Mouse (Mus musculus): ENCODE data around the gene Ikzf2.

Ikzf2 gene

DNA sequence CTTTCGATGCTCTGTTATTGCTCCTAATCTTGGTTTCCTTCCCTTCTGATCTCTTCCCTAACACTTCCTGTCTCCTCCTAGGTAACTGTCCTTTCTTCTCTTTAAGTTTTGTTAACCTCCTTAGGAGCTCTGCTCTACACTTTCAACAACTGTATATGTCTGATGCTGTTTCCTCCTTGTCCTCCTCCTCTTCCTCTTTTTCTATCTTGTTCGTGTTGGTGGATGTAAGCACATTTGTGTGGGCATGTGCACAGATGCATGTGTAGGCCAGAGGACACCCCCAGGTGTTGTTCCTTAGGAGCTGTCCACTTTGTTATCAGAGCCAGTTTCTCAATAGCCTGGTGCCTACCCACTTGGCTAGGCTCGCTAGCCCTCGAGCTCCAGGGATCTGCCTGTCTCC lies 169.0 kb downstream of the Ikzf2 start:
- in situ Hi-C loops (cut with MseI, MboI) = no loop called here

DNA sequence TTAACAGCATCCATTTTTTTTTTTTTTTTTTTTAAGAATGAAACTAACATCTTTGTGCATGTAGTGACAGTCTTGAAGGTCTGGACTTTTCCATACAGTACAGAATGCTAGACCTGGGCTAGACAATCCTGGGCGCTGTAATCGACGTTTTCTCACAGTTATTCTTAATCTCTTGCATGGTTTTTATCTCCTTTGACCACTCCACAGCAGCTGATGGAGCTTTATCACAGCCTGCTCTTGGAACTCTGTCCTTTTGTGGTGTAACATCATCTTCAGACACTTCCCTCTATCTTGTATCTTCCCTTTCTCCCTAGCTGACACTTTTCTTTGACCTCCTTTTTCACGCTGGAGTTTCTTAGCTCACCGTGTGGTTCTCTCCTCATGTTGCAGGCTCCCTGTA lies 170.9 kb downstream of the Ikzf2 start:
- in situ Hi-C loops (cut with MseI, MboI) = no loop called here

DNA sequence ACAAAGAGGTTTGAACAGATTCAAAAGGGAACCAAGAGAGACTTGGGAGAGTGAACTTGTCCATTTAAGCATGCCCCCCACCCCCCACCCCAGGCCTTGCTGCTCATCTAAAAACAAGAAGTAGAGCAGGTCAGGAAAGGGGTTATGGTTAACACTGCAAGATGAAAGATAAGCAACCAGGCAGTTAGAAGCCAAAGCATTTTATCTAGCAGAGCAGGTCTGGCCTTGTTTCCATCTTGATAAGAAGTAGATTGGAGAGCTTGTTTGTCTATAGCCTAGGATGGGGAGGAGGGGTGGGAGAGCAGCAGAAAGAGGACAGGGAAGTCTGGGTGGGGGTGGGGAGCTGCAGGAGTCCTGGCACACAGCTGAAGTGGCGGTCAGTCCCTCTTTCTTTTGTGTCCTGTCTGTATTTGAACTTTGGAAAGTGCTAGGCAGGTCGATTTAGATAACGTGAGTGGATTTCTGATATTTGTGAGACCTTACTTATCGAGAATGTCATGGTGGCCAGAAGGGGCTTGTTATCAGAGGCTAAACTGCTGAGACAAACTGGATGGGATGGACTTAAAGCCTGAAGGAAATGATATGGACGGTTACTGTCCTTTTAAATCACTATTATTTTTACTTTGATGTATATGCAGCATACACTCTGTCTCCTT lies 173.3 kb downstream of the Ikzf2 start:
- in situ Hi-C loops (cut with MseI, MboI) = no loop called here

DNA sequence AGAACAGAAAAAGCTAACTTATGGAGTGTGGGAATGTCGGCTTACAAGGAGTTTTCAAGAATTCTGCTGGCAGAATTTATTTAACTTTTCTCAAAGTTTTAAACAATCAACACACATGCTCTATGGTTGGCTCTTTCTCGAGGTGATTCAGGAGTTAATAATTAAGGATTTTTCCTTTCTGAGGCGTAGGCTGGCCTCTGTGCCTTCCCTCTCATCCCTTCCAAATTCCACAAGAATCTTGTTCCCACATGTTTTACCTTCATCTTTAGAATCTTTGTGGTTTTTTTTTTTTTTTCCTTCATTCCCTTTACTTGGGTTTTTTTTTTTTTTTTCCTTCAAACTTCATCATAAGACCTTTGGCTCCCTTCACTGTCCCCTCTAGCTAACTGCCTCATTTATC lies 178.8 kb downstream of the Ikzf2 start:
- in situ Hi-C loops (cut with MseI, MboI) = no loop called here

DNA sequence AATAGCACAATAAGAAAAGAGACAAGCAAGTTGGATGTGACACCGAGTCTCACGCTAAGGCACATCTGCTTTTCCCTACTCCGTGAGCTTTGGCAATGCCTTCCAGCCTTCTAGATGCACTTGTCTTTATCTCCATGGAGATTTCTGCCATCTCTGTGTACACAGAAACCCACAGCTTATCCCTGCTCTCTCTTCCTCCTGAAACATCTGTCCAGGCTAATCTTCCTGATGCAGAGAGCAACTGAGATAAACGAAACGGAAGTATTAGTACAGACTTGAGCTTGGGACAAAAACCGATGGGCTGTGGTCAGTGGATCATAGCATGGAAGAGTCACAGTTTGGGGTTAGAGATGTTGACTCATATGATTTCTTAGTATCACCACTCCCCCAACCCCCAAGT lies 179.5 kb downstream of the Ikzf2 start:
- in situ Hi-C loops (cut with MseI, MboI) = no loop called here

DNA sequence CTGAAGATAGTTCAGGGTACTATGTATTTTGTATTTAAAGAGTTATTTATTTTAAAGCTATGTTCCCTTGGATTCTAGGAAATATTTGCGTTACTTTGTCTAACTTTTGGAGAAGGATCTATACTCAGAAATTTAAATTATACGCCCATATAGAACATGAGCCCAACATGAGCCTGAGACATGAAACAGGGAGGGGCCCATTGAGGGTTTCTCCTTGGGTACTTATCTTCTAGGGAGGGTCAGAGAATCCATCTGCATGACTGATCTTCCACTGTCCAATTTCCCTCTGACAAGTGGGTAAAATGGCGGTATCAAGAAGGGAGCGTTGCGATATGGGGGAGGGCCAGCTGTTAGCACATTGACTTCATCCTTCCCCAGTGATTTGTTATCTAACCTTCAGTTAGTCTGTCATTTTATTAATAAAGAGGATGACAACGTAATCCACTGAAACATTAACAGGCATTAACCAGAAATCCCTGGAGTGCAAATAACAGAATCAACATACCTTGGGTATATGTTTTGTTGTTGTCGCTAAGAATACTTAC lies 180.4 kb downstream of the Ikzf2 start:
- in situ Hi-C loops (cut with MseI, MboI) = no loop called here

GRCm38 (mm10) chr1:69506011-69506410 lies 181.0 kb downstream of the Ikzf2 start:
- in situ Hi-C loops (cut with MseI, MboI) = no loop called here

GRCm38 (mm10) chr1:69500388-69500787 lies 186.7 kb downstream of the Ikzf2 start:
- in situ Hi-C loops (cut with MseI, MboI) = no loop called here

GRCm38 (mm10) chr1:69499652-69500051 lies 187.4 kb downstream of the Ikzf2 start:
- in situ Hi-C loops (cut with MseI, MboI) = no loop called here

DNA sequence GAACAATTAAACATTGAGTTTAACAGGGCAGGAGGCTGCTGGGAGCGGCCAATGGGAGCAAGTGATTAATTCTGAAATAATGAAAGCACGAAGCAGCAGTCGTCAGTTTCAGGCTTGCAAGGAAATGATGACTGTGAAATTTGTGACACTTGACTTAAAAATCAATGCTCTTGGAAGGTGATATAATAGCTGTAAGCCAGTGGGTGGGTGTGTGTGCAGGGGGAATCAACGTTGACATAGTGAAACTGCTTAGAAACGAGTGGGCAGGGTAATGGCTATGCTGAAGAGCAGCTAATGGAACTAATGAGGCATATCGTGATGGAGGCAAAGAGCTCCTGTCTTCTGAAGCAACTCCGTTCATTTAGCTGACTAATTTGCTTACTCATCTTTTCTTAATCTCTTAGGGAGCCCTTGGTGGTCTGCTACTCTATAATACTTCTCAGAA lies 188.2 kb downstream of the Ikzf2 start:
- in situ Hi-C loops (cut with MseI, MboI) = no loop called here

DNA sequence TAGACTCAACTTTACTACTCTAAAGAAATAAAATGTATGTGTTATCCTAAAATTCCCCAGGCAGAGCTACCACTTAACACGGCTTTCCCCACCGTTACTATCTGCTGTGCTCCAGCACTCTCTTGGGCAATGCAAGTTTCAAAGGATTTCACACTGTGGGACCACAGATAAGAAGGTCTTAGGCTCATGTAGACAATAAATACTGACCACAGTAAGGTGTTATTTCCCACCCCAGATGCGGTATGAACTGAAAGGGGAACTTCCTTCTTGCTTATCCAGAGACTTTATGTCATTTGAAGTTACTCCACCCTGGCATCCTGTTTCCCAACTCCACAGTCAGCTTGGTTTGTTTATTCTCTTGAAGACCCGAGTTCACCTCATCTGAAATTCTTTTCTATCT lies 191.0 kb downstream of the Ikzf2 start:
- in situ Hi-C loops (cut with MseI, MboI) = no loop called here

DNA sequence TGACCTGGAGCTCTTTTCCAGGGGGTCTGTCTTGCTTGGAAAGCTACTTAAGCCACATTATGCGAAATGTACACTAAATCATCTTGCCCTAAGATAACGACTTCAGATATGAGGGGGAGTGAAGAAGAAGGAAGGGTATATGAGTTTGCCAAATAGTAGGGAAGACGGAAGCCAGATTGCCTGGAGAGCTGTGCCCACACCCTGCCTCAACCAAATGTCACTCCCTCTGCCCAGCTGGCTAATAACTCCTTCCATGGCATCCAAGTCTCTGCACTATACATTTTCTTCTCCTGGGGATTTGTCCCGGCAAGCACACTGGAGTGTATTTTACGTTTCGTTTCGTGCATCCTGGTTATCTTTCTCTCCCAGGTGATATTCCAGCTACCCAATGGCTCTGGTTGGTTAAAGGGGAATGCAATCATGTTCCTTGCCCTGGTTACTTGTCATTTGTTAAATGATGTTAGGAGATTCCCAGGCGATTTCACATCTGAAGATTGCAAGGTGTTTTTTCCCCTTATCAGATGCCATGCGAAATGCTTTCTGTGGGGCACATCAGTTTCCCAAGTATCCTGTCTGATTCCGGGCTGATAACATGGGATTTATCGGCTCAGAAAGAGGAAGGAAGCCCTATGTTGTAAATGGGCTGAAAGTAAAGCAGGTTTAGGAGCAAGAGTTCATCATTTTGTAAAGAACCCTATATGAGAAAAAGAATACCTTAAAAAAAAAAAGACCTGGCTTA lies 193.6 kb downstream of the Ikzf2 start:
- in situ Hi-C loops (cut with MseI, MboI) = no loop called here

GRCm38 (mm10) chr1:69492013-69492412 lies 195.0 kb downstream of the Ikzf2 start:
- in situ Hi-C loops (cut with MseI, MboI) = no loop called here

- in situ Hi-C loops (cut with MseI, MboI) = no loop called here
These were observed 198.0 kb downstream of the Ikzf2 start for GRCm38 (mm10) chr1:69489026-69489425.

DNA sequence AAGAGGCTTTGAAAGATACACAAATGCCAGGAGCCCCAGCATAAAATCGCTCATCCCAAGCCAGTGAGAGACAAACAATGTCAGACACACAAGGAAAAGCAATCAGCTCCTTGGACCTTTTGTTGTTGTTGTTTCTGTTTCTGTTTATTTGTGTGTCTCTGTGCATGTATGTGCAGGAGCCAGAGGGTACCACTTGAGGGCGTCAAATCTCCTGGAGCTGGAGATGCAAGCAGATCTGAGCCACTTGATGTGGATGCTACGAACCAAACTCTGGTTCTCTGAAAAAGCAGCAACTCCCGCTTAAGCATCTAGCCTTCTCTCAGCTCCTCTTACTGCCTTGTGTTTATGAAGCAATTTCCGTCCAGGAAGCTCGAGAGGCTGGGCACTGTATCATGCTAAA lies 198.4 kb downstream of the Ikzf2 start:
- in situ Hi-C loops (cut with MseI, MboI) = no loop called here

Data from mouse trophoblast stem cell (cell line).